Mouse (Mus musculus): Measurements from ENCODE around the gene Serpinb6a. TPM values are rescaled to one million over a fixed set of nuclear protein-coding genes. Genes with fewer than 3 reads are reported as not detected.

Gene Serpinb6a
- polyA plus RNA-seq, 1 experiment from 2014 or later, result 120 TPM

Other genes with a start within 250 kb of the Serpinb6a start
- gene Serpinb6e, start 159.4 kb downstream of the Serpinb6a start, polyA plus RNA-seq (2015; fragmentation: Nextera tagmentation; extraction: Ambion mirVana), result not detected in 2 replicates
- not detected in 2 replicates for gene Serpinb6c, start 97.1 kb downstream of the Serpinb6a start, polyA plus RNA-seq (2015; fragmentation: Nextera tagmentation; extraction: Ambion mirVana)
- 40.5 and 43.3 TPM in 2 replicates for gene Nqo2, start 38.1 kb downstream of the Serpinb6a start, polyA plus RNA-seq (2015; fragmentation: Nextera tagmentation; extraction: Ambion mirVana)
- gene Ripk1, start 431 bp downstream of the Serpinb6a start, polyA plus RNA-seq (2015; fragmentation: Nextera tagmentation; extraction: Ambion mirVana), result 20.4 and 20.8 TPM in 2 replicates
- 57.6 and 60.4 TPM in 2 replicates for gene Bphl, start 34.8 kb upstream of the Serpinb6a start, polyA plus RNA-seq (2015; fragmentation: Nextera tagmentation; extraction: Ambion mirVana)
- 170 TPM in 2 replicates for gene Tubb2a, start 75.2 kb upstream of the Serpinb6a start, polyA plus RNA-seq (2015; fragmentation: Nextera tagmentation; extraction: Ambion mirVana)
- 33.5 and 34.2 TPM in 2 replicates for gene Tubb2b, start 127.7 kb upstream of the Serpinb6a start, polyA plus RNA-seq (2015; fragmentation: Nextera tagmentation; extraction: Ambion mirVana)
- gene Psmg4, start 160.2 kb upstream of the Serpinb6a start, polyA plus RNA-seq (2015; fragmentation: Nextera tagmentation; extraction: Ambion mirVana), result 71.3 and 88.2 TPM in 2 replicates